Mouse (Mus musculus) forebrain, embryonic 10.5 days (tissue): ENCODE measurements at regions not wholly inside any gene's neighbourhood (a gene's known extent, or its start where the extent isn't known, plus 50 kb on each side); places are given as distances from the start of the nearest gene placed in this dataset.

Experiments
- DNase-seq: peaks from one replicate; pipeline ENCODE4 v3.0.0-alpha.2; 2017; ENCODE audit warnings: low spot score; ENCODE audit errors: extremely low spot score
- H3K27ac ChIP-seq: fragments of 300-500 bp; sonication (generic); 2 replicates; pipeline ENCODE4 v1.5.1; 2016; ENCODE audit warnings: mild to moderate bottlenecking
- H3K27me3 ChIP-seq: fragments of 300-500 bp; sonication (generic); 2 replicates; pipeline ENCODE4 v1.6.1; 2016; ENCODE audit warnings: mild to moderate bottlenecking; ENCODE audit not compliant: poor library complexity, severe bottlenecking
- H3K36me3 ChIP-seq: fragments of 300-500 bp; sonication (generic); replicated peaks from 2 replicates; pipeline ENCODE4 v1.6.1; 2016; ENCODE audit warnings: mild to moderate bottlenecking, moderate library complexity
- H3K4me1 ChIP-seq: fragments of 300-500 bp; sonication (generic); 2 replicates; pipeline ENCODE4 v1.6.1; 2016
- H3K4me3 ChIP-seq: fragments of 300-500 bp; sonication (generic); 2 replicates; pipeline ENCODE4 v1.5.1; 2016; ENCODE audit warnings: mild to moderate bottlenecking, moderate library complexity
- H3K9me3 ChIP-seq: fragments of 300-500 bp; sonication (generic); 2 replicates; pipeline ENCODE4 v1.6.1; 2016; ENCODE audit warnings: mild to moderate bottlenecking, moderate library complexity
- WGBS: fragments of 180-500 bp; shearing (Covaris S2); methylation state at CpG from one replicate; pipeline ENCODE4 v1.1.7; 2016; 5-methylcytosine and 5-hydroxymethylcytosine counted together

GRCm38 (mm10) chr5:120251697-120252401 is 135.6 kb downstream of the Rbm19 start:
- WGBS: 14% methylated on average over 22 of the region's 22 CpGs
- H3K27ac ChIP-seq: no peak overlapping the region
- no peaks in the 10 kb centered on the region for H3K9me3 ChIP-seq
- peaks cover 84% of the 10 kb centered on the region for H3K27me3 ChIP-seq
- H3K4me1 ChIP-seq: peaks cover 17% of the 10 kb centered on the region
- H3K36me3 ChIP-seq: no peaks in the 10 kb centered on the region
- peak overlapping the region; percentile 37 for H3K4me3 ChIP-seq
- no peak for DNase-seq

- peak; percentile 53 for DNase-seq
- Histone ChIP-seq H3K36me3 (no peaks in the 10 kb centered on the region), H3K4me1 (peaks cover 17% of the 10 kb centered on the region), H3K27ac (peak overlapping the region; percentile 51; the same call in 1 of the 2 replicates), H3K9me3 (no peaks in the 10 kb centered on the region), H3K4me3 (peak overlapping the region; percentile 37), H3K27me3 (peaks cover 80% of the 10 kb centered on the region)
- WGBS: 11% methylated on average over 8 of the region's 8 CpGs
These were observed 136.3 kb downstream of the Rbm19 start for GRCm38 (mm10) chr5:120252551-120252950.

- Histone ChIP-seq H3K4me1 (peaks cover 30% of the 10 kb centered on the region), H3K9me3 (no peaks in the 10 kb centered on the region), H3K27me3 (peaks cover 68% of the 10 kb centered on the region), H3K36me3 (no peaks in the 10 kb centered on the region), H3K27ac (no peak overlapping the region), H3K4me3 (no peak overlapping the region)
- 45% methylated on average over 14 of the region's 14 CpGs for WGBS
- DNase-seq: no peak
These were observed 146.5 kb downstream of the Rbm19 start for GRCm38 (mm10) chr5:120262715-120263273.

GRCm38 (mm10) chr5:120269416-120269860 is 153.2 kb downstream of the Rbm19 start:
- Histone ChIP-seq H3K4me1 (peaks cover 33% of the 10 kb centered on the region), H3K36me3 (no peaks in the 10 kb centered on the region), H3K4me3 (no peak overlapping the region), H3K27me3 (peaks cover 66% of the 10 kb centered on the region), H3K27ac (peak overlapping the region; percentile 68), H3K9me3 (no peaks in the 10 kb centered on the region)
- WGBS: 22% methylated on average over 22 of the region's 22 CpGs
- no peak for DNase-seq

GRCm38 (mm10) chr5:120270887-120271616 is 154.8 kb downstream of the Rbm19 start:
- WGBS: 61% methylated on average over 14 of the region's 14 CpGs
- Histone ChIP-seq H3K4me3 (no peak overlapping the region), H3K9me3 (no peaks in the 10 kb centered on the region), H3K4me1 (peaks cover 25% of the 10 kb centered on the region), H3K27ac (peak overlapping the region; percentile 58), H3K36me3 (no peaks in the 10 kb centered on the region), H3K27me3 (peaks cover 56% of the 10 kb centered on the region)
- no peak for DNase-seq

GRCm38 (mm10) chr5:120276229-120276628 is 155.3 kb upstream of the Lhx5 start:
- Histone ChIP-seq H3K27me3 (peaks cover 54% of the 10 kb centered on the region), H3K4me3 (no peak overlapping the region), H3K36me3 (no peaks in the 10 kb centered on the region), H3K27ac (no peak overlapping the region), H3K4me1 (peaks cover 27% of the 10 kb centered on the region), H3K9me3 (no peaks in the 10 kb centered on the region)
- WGBS: 85% methylated on average over 9 of the region's 9 CpGs
- DNase-seq: no peak

- Histone ChIP-seq H3K27ac (0 out of 2 replicates have a peak overlapping the region, but pooled peaks have one; percentile 26), H3K9me3 (no peaks in the 10 kb centered on the region), H3K27me3 (peaks cover 82% of the 10 kb centered on the region), H3K36me3 (no peaks in the 10 kb centered on the region), H3K4me3 (peak overlapping the region; percentile 23), H3K4me1 (peaks cover 42% of the 10 kb centered on the region)
- WGBS: 2% methylated on average over 13 of the region's 13 CpGs
- DNase-seq: no peak
These were observed 151.2 kb upstream of the Lhx5 start for GRCm38 (mm10) chr5:120280321-120280720.

- Histone ChIP-seq H3K4me3 (peak overlapping the region; percentile 23; the same call in 1 of the 2 replicates), H3K4me1 (peaks cover 50% of the 10 kb centered on the region), H3K27me3 (peaks cover 85% of the 10 kb centered on the region), H3K36me3 (no peaks in the 10 kb centered on the region), H3K27ac (peak overlapping the region; percentile 56; the same call in 1 of the 2 replicates), H3K9me3 (no peaks in the 10 kb centered on the region)
- no peak for DNase-seq
- WGBS: 2% methylated on average over 22 of the region's 22 CpGs
These were observed 150.4 kb upstream of the Lhx5 start for GRCm38 (mm10) chr5:120280991-120281602.

GRCm38 (mm10) chr5:120281840-120282565 is 149.5 kb upstream of the Lhx5 start:
- H3K4me3 ChIP-seq: no peak overlapping the region
- H3K27ac ChIP-seq: no peak overlapping the region
- peaks cover 91% of the 10 kb centered on the region for H3K27me3 ChIP-seq

GRCm38 (mm10) chr5:120284625-120285024 is 146.9 kb upstream of the Lhx5 start:
- Histone ChIP-seq H3K4me1 (peaks cover 77% of the 10 kb centered on the region), H3K4me3 (no peak overlapping the region), H3K27me3 (peaks cover 91% of the 10 kb centered on the region), H3K9me3 (peaks cover 3% of the 10 kb centered on the region), H3K36me3 (no peaks in the 10 kb centered on the region), H3K27ac (peak overlapping the region; percentile 79)
- 69% methylated on average over 8 of the region's 8 CpGs for WGBS
- no peak for DNase-seq

More at GRCm38 (mm10) chr5:120281840-120282565, 149.5 kb upstream of the Lhx5 start:
- H3K9me3 ChIP-seq: no peaks in the 10 kb centered on the region
- no peaks in the 10 kb centered on the region for H3K36me3 ChIP-seq
- DNase-seq: no peak
- 31% methylated on average over 18 of the region's 18 CpGs for WGBS
- H3K4me1 ChIP-seq: peaks cover 59% of the 10 kb centered on the region

GRCm38 (mm10) chr5:120285036-120285435 is 146.5 kb upstream of the Lhx5 start:
- Histone ChIP-seq H3K27me3 (peaks cover 87% of the 10 kb centered on the region), H3K4me1 (peaks cover 73% of the 10 kb centered on the region), H3K4me3 (no peak overlapping the region), H3K27ac (peak overlapping the region; percentile 79), H3K36me3 (no peaks in the 10 kb centered on the region), H3K9me3 (peaks cover 7% of the 10 kb centered on the region)
- 42% methylated on average over 9 of the region's 9 CpGs for WGBS
- no peak for DNase-seq

- 79% methylated on average over 4 of the region's 4 CpGs for WGBS
- peaks cover 14% of the 10 kb centered on the region for H3K9me3 ChIP-seq
- H3K4me1 ChIP-seq: peaks cover 61% of the 10 kb centered on the region
- peak overlapping the region; percentile 77 for H3K27ac ChIP-seq
- no peak overlapping the region for H3K4me3 ChIP-seq
- DNase-seq: no peak
- peaks cover 82% of the 10 kb centered on the region for H3K27me3 ChIP-seq
- no peaks in the 10 kb centered on the region for H3K36me3 ChIP-seq
These were observed 144.7 kb upstream of the Lhx5 start for GRCm38 (mm10) chr5:120286787-120287186.
